Mouse (Mus musculus): ENCODE measurements around the gene Gm42715.
"Not testable (repeated sequence)": the region's sequence is repeated elsewhere in the genome, so short reads cannot be mapped to it uniquely, and the experiment has no call there.

Gm42715 gene

GRCm38 (mm10) chr7:127497382-127497781 is 22.0 kb upstream of the Gm42715 start:
- no peak for DNase-seq (ENCODE audit: low spot score)

GRCm38 (mm10) chr7:127498407-127498806 is 21.0 kb upstream of the Gm42715 start:
- DNase-seq (ENCODE audit: low spot score) = peak; percentile 48

DNA sequence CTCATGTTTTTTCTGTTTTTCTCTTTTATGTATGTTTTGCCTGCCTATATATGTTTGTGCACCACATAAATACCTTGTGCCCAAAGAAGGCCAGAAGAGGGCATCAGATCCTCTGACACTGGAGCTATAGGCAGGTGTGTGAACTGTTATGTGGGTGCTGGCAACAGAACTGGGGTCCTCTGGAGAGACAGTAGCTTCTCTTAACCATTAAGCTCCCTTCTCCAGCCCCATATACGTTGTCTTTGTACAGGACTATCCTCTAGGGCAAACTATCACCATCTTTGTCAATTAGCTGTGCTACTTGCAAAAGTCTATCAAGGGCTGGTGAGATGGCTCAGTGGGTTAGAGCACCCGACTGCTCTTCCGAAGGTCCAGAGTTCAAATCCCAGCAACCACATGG is 11.1 kb upstream of the Gm42715 start:
- DNase-seq (ENCODE audit: low spot score) = no peak

GRCm38 (mm10) chr7:127509830-127510229 is 9.6 kb upstream of the Gm42715 start:
- DNase-seq (ENCODE audit: low spot score) = not testable (repeated sequence)

DNA sequence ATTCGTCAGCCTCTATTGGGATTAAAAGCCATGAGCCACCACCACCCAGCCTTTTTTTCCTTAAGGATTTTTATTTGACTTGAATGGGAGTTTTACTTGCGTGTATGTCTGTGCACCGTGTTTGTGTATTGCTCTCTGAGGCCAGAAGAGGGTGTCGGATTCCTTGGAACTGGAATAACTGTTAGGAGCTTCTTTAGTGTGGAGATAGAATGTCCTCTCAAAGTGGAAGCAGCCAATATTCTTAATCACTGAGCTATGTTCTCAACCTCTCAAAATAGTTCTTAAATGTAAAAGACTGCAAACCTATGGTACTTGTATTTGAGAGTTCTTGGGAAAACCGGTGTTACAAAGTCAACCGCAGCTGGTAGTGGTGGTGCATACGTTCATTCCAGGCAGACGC is 8.1 kb upstream of the Gm42715 start:
- no peak for DNase-seq (ENCODE audit: low spot score)

DNA sequence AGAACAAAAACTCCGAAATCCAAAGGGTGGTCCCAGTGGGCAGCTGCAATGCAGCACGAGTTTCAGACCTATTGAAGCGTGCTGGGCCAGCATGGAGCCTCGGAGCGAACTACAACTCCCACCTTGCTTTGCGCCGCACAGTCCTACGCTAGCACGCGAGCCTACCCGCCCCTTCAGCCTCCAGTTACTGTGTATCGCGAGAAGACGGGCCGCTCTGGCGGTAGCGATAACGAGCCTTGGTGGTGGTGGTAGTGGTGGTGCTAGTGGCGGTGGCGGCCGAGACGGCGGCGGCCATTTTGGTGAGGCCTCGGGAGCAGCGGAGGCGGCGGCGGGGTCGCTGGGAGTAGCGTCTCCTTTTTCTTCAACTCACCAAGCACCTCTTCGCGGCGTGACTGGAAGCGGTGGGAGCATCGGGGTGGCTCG is 7.6 kb upstream of the Gm42715 start, which contains the start of gene Srcap:
TSS of gene Srcap (plus strand) at position 176 of the 423 bp plus-strand sequence.
- DNase-seq (ENCODE audit: low spot score) = peak; percentile 97

GRCm38 (mm10) chr7:127512231-127513015 is 7.0 kb upstream of the Gm42715 start:
- DNase-seq (ENCODE audit: low spot score) = peak; percentile 92

- DNase-seq (ENCODE audit: low spot score) = no peak
These were observed 6.4 kb upstream of the Gm42715 start for GRCm38 (mm10) chr7:127513016-127513390.

- no peak for DNase-seq (ENCODE audit: low spot score)
These were observed 5.6 kb upstream of the Gm42715 start for GRCm38 (mm10) chr7:127513781-127514180.

DNA sequence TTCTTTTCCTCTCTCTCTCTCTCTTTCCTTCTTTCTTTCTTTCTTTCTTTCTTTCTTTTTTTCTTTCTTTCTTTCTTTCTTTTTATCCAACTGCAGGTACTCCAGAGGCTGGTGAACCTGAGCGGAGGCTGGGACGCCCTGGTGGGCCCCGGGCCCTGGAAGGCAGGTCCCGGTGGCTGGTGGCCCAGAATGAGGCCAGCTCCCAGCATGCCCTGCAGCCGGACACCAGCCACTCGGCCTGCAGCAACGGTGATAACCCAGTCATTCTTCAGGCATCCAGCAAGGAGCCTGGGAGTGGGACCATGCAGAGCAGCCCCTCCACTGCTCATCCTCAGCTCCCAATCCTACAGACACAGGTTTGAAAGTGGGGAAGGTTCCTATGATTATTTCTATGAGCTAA is 3.5 kb upstream of the Gm42715 start:
- DNase-seq (ENCODE audit: low spot score) = no peak

- no peak for DNase-seq (ENCODE audit: low spot score)
These were observed 3.0 kb upstream of the Gm42715 start for GRCm38 (mm10) chr7:127516344-127516743.

DNA sequence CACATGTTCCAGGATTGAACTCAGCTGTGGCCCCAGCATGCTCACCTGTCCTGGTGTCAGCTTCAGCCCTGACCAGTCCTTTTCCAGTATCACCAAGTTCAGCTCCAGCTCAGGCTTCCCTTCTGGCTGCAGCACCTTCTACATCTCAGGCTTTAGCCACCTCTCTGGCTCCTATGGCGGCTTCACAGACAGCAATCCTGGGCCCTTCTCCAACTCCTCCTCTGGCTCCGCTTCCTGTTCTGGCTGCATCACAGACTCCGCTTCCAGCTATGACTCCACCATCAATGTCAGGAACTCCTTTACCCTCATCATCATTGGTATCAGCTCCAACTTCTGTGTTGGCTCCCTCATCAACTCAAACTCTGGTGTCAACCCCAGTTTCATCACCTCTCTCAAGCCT is 22.3 kb downstream of the Gm42715 start:
- DNase-seq (ENCODE audit: low spot score) = no peak

GRCm38 (mm10) chr7:127549116-127549835 is 29.9 kb downstream of the Gm42715 start:
- DNase-seq (ENCODE audit: low spot score) = no peak

- no peak for DNase-seq (ENCODE audit: low spot score)
These were observed 32.2 kb downstream of the Gm42715 start for GRCm38 (mm10) chr7:127551558-127551957.

DNA sequence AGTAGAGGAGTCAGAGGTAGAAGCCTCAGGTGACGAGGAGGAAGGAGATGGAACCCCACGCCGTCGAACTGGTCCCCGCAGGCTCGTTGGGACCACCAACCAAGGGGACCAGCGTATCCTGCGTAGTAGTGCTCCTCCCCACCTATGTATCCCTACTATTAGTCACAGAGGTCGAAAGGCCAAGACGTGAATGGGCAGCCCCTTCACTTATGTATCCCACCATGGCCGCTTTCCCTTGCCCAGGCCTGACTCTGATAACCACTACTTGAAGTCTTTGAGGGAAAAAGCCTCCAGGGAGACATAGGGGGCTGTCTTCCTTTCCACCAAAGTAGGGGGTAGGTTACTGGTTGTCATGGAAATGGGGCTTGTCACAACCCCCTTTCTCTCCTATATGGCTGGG is 41.2 kb downstream of the Gm42715 start:
- DNase-seq (ENCODE audit: low spot score) = no peak

GRCm38 (mm10) chr7:127561340-127561858 is 42.0 kb downstream of the Gm42715 start, which contains the start of gene Tmem265:
Tmem265 (plus strand) TSS chr7:127561390.
- DNase-seq (ENCODE audit: low spot score) = peak; percentile 35

DNA sequence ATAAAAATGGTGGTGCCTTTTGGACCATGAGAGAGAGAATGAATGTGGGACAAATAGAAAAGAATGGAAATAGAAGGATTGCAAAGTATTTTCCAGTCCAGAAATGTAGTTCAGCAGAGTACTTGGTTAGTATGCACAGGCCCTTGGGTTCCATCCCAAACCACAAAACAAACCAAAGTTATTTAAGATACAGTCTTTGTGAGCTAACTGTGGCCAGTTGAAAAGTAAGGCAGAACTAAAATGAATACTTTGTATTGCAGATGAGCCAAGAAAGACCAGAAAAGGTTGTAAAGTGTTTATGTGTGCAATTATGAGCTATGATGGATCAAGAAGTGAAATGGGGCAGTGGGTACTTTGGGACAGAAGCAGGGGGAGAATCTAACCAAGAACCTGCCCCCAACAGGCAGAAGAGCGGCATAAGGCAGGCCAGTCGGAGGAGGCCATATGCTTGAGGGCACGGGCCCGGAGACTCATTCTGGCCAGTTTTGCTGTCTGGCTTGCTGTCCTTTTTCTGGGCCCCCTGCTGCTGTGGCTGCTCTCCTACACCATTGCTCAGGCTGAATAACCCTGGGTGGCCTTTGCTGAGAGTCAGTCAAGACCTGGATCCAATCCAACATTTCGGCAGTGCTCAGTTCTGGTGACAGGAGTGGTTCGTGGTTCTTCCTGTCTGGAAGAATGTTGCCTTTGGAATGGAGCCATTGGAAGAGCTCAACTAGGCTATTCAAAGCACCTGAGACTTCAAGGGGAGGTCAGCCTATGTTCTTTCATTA is 45.2 kb downstream of the Gm42715 start:
- no peak for DNase-seq (ENCODE audit: low spot score)

DNA sequence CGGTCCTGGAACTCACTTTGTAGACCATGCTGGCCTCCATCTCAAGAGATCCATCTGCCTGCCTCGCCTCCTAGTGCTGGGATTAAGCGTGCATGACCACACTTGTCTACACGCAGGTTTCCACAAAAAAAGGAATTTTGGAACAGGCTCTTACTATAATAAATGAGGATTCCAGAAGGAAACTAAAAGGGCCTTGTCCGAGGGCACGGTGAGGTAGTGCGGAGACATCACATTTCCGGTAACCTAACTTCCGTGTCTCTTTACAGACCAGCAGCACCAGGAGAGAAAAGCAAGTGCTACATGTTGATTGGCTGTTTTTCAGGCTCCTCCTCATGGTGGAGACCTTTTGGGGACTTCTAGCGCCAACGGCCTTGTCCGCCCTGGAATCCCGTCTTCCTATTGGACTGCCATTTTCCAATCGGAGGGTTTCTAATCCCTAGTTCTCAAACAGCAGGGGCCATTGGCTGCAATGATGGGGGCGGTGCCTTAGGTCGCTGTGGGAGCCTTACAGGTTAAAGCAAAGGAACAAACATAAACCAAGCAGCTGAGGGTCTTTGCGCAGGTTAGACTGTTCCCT is 53.6 kb downstream of the Gm42715 start, which contains the start of gene Phkg2:
TSS of gene Phkg2 (plus strand) at position 446 of the 577 bp plus-strand sequence.
- DNase-seq (ENCODE audit: low spot score) = peak; percentile 91

DNA sequence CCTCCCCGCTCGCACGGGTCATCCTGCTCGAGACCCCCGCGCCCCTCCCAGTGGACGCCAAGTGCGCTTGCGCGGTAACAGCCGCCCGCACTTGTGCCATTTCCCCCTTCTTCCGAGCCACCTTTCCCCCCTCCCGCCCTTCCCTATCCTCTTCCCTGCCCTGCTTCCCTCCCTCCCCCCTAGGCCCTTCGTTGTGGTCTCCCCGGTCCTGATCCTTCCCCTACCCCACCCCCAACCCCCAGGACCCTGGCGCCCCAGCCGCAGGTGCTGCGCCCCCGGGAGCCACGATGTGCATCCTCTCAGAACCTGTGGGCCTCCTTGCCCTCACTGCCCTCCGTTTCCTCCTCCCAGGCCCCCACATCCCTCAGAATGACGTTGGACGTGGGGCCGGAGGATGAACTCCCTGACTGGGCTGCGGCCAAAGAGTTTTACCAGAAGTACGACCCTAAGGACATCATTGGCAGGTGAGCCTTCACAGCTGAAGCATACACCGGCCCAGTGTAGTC is 54.2 kb downstream of the Gm42715 start:
- peak; percentile 24 for DNase-seq (ENCODE audit: low spot score)

DNA sequence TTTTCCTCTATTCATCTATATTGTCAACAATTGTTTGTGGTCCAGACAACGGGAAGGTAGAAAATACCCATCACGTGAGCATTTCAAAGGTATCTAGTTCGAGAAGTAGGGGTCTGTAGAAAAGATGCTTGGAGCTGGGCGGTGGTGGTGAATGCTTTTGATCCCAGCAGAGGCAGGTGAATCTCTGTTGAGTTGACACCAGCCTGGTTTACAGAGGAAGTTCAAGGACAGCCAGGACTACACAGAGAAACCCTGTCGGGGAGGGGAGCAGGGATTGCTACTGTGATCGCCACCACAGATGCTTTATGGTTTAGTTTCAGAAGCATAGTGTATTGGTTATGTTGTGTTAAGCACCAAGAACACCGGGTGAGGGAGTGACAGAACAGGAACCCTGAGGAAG is 54.7 kb downstream of the Gm42715 start:
- no peak for DNase-seq (ENCODE audit: low spot score)

DNA sequence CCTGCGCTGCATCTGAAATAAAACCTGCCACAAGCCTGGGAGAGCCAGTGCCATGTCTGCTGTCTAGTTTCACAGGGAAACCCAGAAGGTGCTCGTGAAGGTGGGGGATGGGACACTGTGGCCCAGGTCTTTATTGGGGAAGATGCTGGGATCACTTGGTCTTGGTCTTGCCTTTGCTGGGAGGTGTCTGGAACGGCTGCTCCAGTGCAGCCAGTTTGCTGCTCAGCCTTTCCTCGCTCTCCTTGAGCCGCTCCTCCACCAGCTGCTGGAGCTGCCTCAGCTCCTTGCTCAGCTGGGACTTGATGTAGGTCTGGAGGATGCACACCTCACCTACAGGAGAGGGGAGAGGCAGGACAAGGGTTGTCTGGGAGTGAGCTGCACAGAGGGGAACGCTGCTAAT is 63.9 kb downstream of the Gm42715 start:
- no peak for DNase-seq (ENCODE audit: low spot score)

DNA sequence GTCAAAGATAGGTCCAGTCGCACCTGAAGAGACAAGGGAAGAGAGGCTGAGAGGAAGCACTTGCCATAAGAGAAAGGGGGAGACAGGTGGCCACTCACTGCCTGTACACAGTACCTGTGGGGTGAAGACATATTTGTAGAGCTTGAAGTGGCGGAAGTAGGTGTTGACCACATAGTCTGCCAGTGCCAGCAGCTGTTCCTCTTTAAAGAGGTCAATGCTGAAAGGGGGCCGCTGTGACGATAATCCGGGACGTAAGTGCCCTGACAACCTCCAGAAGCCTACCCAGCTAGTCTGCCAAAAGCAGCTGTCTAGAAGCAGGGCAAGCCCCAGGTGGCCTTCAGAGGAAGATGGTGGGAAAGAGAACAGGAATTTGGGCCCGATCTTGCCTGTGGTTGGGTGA is 65.6 kb downstream of the Gm42715 start:
- DNase-seq (ENCODE audit: low spot score) = no peak

All from urinary bladder, postnatal 14 days (tissue).